Mouse (Mus musculus): ENCODE measurements at regions not wholly inside any gene's neighbourhood (a gene's known extent, or its start where the extent isn't known, plus 50 kb on each side); places are given as distances from the start of the nearest gene placed in this dataset.

DNA sequence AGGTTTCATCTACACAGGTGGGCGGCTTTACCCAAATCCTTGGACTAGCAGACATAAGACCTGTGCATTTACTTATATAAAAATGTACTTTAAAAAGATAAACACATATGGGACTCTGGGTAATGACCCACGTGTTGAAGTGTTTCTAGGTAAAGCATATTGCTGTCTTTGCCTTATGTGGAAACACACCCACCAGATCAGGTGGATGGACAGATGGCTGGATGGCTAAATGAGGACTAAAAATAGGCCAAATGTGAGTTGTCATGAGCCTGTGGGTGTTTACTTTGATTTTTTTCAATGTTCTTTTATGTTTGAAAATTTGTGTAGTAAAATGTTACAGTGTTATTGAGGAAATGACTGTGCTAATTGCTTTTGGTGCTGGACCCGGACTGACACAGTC is 99.2 kb upstream of the Aldh1b1 start:
- TF ChIP-seq EP300 (IDR thresholded peaks at IDR 0.05) (no peak), CTCF (IDR thresholded peaks at IDR 0.05) (no peak)
